Mouse (Mus musculus): ENCODE data around the gene Dnaja1.

- TF ChIP-seq NANOG (IDR thresholded peaks at IDR 0.05; ENCODE audit: borderline replicate concordance, low read length) = no peak
- no peak for TF ChIP-seq CTCF (conservative IDR thresholded peaks at IDR 0.05; ENCODE audit: low read length)
Measured at GRCm38 (mm10) chr4:40759876-40760275, 37.9 kb downstream of the Dnaja1 start.

All from E14TG2a.4 (cell line).